Mouse (Mus musculus): ENCODE measurements around the gene Skp1a.

Gene Skp1a

DNA sequence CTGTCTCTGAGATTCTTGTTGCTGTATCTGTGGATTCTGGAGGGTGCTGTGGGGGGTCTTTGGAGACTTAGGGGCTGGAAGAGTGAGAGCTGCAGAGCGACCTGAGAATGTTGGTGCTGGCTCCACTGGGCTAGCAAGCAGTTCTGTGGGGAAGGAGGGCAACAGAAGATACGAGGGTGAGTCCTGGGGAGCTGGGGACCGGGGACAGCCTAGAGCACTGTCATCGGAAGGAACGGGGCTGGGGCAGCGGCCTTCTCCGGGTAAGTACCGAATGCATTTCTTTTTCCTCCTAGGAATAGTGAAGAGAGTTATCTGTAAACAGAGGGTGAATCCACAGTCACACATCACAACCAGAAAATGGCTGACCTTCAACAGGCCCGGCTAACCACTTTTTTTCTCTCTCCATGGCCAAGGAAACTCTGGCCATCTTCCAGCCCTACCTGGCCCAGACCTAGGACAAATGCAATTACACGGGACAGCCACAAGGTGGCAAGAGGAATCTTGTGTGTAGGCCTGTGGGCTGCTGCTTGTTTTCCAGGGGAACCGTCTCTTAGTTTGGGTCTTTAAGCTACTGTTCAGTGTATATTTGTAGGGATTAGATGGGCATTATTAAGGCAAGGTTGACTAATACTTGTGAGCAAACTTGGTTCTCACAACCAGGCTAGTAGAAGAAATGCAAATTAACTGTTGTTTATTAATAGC is 22.0 kb downstream of the Skp1a start:
- peak in 1 of 2 experiments; percentile 56 for DNase-seq (ENCODE audit: low spot score in 2 of 2)

GRCm38 (mm10) chr11:52255077-52255476 is 23.3 kb downstream of the Skp1a start:
- DNase-seq (ENCODE audit: low spot score in 2 of 2) = no peak

DNA sequence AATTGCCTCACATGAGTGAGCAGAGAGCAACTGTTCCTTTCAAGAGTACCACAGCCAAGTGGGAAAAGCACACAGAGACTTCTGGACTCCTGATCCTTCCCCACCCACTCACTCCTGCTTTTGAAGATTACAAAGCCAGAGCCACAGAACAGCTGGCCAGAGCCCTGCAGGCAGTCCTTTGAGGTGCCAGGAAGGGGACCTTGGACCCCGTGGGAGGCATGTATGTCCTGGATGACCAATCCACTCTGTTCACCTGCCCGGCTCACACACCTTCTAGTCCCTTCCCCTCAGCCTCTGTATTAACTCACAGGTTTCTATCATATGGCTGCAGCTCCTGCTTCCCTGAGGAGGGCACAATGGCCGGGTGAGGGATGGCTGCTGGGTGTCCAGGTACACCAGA is 25.6 kb downstream of the Skp1a start:
- no peak for DNase-seq (ENCODE audit: low spot score in 2 of 2)

GRCm38 (mm10) chr11:52258711-52259110 is 26.9 kb downstream of the Skp1a start:
- no peak for DNase-seq (ENCODE audit: low spot score in 2 of 2)

DNA sequence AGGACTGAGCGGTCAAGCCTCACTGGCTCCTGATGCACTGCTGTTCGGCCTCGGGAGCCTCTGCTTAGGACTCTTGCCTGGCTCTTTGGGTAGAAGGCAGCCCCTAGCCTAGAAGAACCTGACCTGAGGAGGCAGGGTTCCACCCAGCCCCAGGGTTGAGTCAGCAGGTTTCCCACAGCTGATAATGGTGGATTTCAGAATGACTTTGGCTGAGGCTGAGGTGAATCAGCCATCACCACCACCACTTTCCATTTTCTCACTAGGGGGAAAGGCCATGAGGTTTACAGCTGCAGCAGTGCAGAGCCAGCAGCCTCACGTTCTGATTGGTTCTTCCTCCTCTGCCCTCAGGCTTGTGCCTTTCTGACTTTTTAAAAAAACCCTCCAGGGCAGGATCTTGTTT is 29.1 kb downstream of the Skp1a start:
- DNase-seq (ENCODE audit: low spot score in 2 of 2) = no peak

GRCm38 (mm10) chr11:52261937-52262336 is 30.1 kb downstream of the Skp1a start:
- DNase-seq (ENCODE audit: low spot score in 2 of 2) = peak in 1 of 2 experiments; percentile 20

- DNase-seq (ENCODE audit: low spot score in 2 of 2) = peak in 1 of 2 experiments; percentile 8
Measured at GRCm38 (mm10) chr11:52262338-52262737, 30.5 kb downstream of the Skp1a start.

GRCm38 (mm10) chr11:52264871-52265270 is 33.1 kb downstream of the Skp1a start:
- DNase-seq (ENCODE audit: low spot score in 2 of 2) = no peak

DNA sequence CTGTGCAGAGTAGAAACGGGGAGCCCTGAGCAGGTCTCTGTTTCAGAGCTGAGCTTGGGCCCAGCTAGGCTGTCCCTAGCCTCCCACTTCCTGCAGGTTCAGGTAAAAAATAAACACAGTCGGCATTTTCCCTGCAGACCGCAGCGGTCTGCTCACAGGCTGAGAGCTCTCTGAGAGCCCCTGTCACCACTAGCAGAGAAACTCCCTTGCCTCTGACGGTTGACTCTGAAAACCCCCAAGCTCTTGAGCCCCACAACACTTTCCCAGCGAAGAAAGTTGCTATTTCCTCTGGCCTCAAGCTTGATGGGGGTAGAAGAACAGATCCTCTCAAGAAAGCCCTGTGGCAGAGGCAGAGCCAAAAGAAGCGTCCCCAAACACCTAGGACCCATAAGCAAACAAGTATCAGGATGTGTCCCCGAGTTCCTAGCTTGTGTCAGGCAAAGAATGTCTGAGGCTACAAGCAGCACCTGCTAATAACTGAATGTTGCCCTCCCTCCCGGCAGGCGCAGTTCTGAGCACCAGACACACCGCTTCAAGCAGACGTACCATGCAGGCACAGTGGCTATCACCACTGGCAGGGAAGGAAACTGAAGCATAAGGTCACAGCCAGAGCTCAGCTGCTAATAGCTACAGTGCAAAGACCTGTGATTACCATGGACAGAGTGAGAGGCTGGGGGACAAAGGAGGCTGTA is 34.0 kb downstream of the Skp1a start:
- no peak for DNase-seq (ENCODE audit: low spot score in 2 of 2)

GRCm38 (mm10) chr11:52267271-52267670 is 35.5 kb downstream of the Skp1a start:
- DNase-seq (ENCODE audit: low spot score in 2 of 2) = no peak

- no peak for DNase-seq (ENCODE audit: low spot score in 2 of 2)
Measured at GRCm38 (mm10) chr11:52268104-52268835, 36.5 kb downstream of the Skp1a start.

DNA sequence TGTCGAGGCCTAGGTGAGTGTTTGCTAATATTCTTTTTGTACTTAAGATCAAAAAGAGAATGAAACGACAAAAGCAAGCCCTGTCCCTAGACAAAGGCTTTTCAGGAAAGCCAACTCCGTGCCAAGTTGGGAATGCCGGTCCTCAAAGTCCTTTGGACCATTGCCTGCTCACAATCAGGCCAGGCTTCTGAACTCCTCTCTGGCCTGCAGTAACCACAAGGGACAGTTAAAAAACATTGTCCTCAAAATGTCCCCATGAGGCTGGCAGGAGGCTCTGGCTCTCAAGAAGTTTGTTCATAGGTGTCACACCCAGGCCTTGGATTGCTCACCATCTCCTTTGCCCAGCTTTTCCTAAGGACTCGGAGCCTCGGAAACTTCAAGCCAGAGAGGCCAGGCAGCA is 38.0 kb downstream of the Skp1a start:
- no peak for DNase-seq (ENCODE audit: low spot score in 2 of 2)

- no peak for DNase-seq (ENCODE audit: low spot score in 2 of 2)
Measured at GRCm38 (mm10) chr11:52271765-52272495, 40.1 kb downstream of the Skp1a start.

GRCm38 (mm10) chr11:52272619-52273018 is 40.8 kb downstream of the Skp1a start:
- no peak for DNase-seq (ENCODE audit: low spot score in 2 of 2)

- no peak for DNase-seq (ENCODE audit: low spot score in 2 of 2)
Measured at GRCm38 (mm10) chr11:52273183-52273941, 41.6 kb downstream of the Skp1a start.

GRCm38 (mm10) chr11:52273942-52274330 is 42.1 kb downstream of the Skp1a start:
- no peak for DNase-seq (ENCODE audit: low spot score in 2 of 2)

- DNase-seq (ENCODE audit: low spot score in 2 of 2) = no peak
Measured at GRCm38 (mm10) chr11:52274456-52275112, 42.8 kb downstream of the Skp1a start.

GRCm38 (mm10) chr11:52275366-52275765 is 43.6 kb downstream of the Skp1a start:
- DNase-seq (ENCODE audit: low spot score in 2 of 2) = no peak

GRCm38 (mm10) chr11:52275774-52276555 is 44.2 kb downstream of the Skp1a start:
- DNase-seq (ENCODE audit: low spot score in 2 of 2) = no peak

DNA sequence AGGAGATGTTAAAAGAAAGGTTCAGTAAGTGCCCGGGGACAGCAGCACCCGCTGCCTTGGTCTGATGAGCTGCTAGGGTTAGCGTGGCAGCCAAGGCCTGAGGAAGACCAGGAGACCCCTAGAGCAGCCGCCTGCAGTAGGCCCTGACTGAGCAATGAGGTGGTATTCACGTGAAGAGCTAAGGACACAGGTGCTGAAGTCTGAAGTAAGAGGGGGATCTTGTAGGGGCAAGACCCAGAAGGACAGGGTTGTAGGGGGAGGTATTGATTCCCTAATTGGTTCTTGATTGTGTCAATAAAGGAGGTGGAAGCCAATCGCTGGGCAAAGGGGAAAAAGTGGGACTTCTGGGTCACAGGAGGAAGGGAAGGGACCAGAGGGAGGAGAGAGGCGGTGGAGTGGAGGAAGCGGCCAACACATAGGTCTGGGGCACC is 45.2 kb downstream of the Skp1a start:
- no peak for DNase-seq (ENCODE audit: low spot score in 2 of 2)

Data from cerebellum, postnatal 4 days (tissue).